Mouse (Mus musculus) kidney, postnatal 0 days (tissue): ENCODE measurements around the gene Rhov. TPM values are rescaled to one million over a fixed set of nuclear protein-coding genes. Genes with fewer than 3 reads are reported as not detected.

Experiments
- ATAC-seq: fragments of 200-750 bp; cut with Nextera tagmentation; replicated peaks from 2 replicates; pipeline ENCODE4 v1.8.0; 2017; ENCODE audit warnings: low read depth, moderate number of reproducible peaks, moderate TSS enrichment, moderate library complexity; ENCODE audit not compliant: low FRiP score
- DNase-seq: peaks from one replicate; pipeline ENCODE4 v3.0.0-alpha.2; 2016; ENCODE audit warnings: low spot score
- H3K27ac ChIP-seq: fragments of 300-500 bp; sonication (generic); 2 replicates; pipeline ENCODE4 v1.5.1; 2014; ENCODE audit warnings: mild to moderate bottlenecking
- H3K27me3 ChIP-seq: fragments of 300-500 bp; sonication (generic); 2 replicates; pipeline ENCODE4 v1.6.1; 2014; ENCODE audit warnings: low read length, mixed read lengths; ENCODE audit not compliant: insufficient read depth
- H3K36me3 ChIP-seq: fragments of 300-500 bp; sonication (generic); 2 replicates; pipeline ENCODE4 v1.6.1; 2014; ENCODE audit warnings: low read length, mixed read lengths; ENCODE audit not compliant: insufficient read depth
- H3K4me1 ChIP-seq: fragments of 300-500 bp; sonication (generic); replicated peaks from 2 replicates; pipeline ENCODE4 v1.6.1; 2014; ENCODE audit warnings: antibody characterized with exemption, low read length, mixed read lengths; ENCODE audit not compliant: insufficient read depth
- H3K4me2 ChIP-seq: fragments of 300-500 bp; sonication (generic); 2 replicates; pipeline ENCODE4 v1.6.1; 2014; ENCODE audit warnings: mild to moderate bottlenecking, low read length, moderate library complexity, mixed read lengths
- H3K4me3 ChIP-seq: fragments of 300-500 bp; sonication (generic); replicated peaks from 2 replicates; pipeline ENCODE4 v1.5.1; 2014; ENCODE audit warnings: low read depth, low read length
- H3K9ac ChIP-seq: fragments of 300-500 bp; sonication (generic); 2 replicates; pipeline ENCODE4 v1.6.1; 2014; ENCODE audit warnings: low read depth, low read length
- H3K9me3 ChIP-seq: fragments of 300-500 bp; sonication (generic); replicated peaks from 2 replicates; pipeline ENCODE4 v1.6.1; 2016; ENCODE audit warnings: low read length, inconsistent platforms, mixed read lengths
- CTCF ChIP-seq: IDR thresholded peaks from 2 replicates; pipeline ENCODE4 v1.5.1; 2016; ENCODE audit warnings: antibody characterized with exemption, low read depth, mild to moderate bottlenecking, moderate library complexity
- WGBS: fragments of 180-500 bp; shearing (Covaris S2); extraction: QIAGEN DNeasy Blood & Tissue Kit; methylation state at CpG from one replicate; pipeline ENCODE4 v1.1.7; 2014; 5-methylcytosine and 5-hydroxymethylcytosine counted together
- polyA plus RNA-seq: library from polyadenylated mRNA; unstranded; fragments of >200 nt; fragmentation: Nextera tagmentation; extraction: Ambion mirVana; gene quantifications from 2 replicates; pipeline ENCODE4 v1.2.1, GENCODE M21; 2015

Gene Rhov
- polyA plus RNA-seq, 1 experiment from 2014 or later: 3.5 TPM

- TF ChIP-seq CTCF: no peak
- Histone ChIP-seq H3K4me3 (no peak overlapping the region), H3K4me1 (peaks cover 11% of the 10 kb centered on the region), H3K27ac (peak overlapping the region; percentile 27; the same call in 1 of the 2 replicates), H3K9me3 (no peaks in the 10 kb centered on the region), H3K4me2 (no peak overlapping the region), H3K27me3 (no peaks in the 10 kb centered on the region), H3K9ac (no peak overlapping the region), H3K36me3 (peaks cover 29% of the 10 kb centered on the region)
- WGBS: 86% methylated on average over 2 of the region's 2 CpGs
- ATAC-seq (no peak), DNase-seq (no peak)
These were observed 27.8 kb upstream of the Rhov start for GRCm38 (mm10) chr2:119298839-119299238.

GRCm38 (mm10) chr2:119298330-119298729 lies 27.3 kb upstream of the Rhov start:
- H3K9ac ChIP-seq: no peak overlapping the region
- H3K27me3 ChIP-seq: no peaks in the 10 kb centered on the region
- H3K4me2 ChIP-seq: no peak overlapping the region
- H3K4me3 ChIP-seq: no peak overlapping the region
- peaks cover 11% of the 10 kb centered on the region for H3K4me1 ChIP-seq
- H3K36me3 ChIP-seq: peaks cover 34% of the 10 kb centered on the region
- H3K9me3 ChIP-seq: no peaks in the 10 kb centered on the region
- H3K27ac ChIP-seq: peak overlapping the region; percentile 27; the same call in 1 of the 2 replicates
- 44% methylated on average over 5 of the region's 5 CpGs for WGBS
- ATAC-seq (no peak), DNase-seq (peak; percentile 84)
- TF ChIP-seq CTCF: peak; percentile 83

GRCm38 (mm10) chr2:119297506-119297905 lies 26.4 kb upstream of the Rhov start:
- Histone ChIP-seq H3K4me3 (no peak overlapping the region), H3K9ac (no peak overlapping the region), H3K4me2 (no peak overlapping the region), H3K27me3 (no peaks in the 10 kb centered on the region), H3K36me3 (peaks cover 41% of the 10 kb centered on the region), H3K27ac (no peak overlapping the region), H3K4me1 (peaks cover 11% of the 10 kb centered on the region), H3K9me3 (no peaks in the 10 kb centered on the region)
- no peak for DNase-seq
- no peak for ATAC-seq
- WGBS: 92% methylated on average over 19 of the region's 19 CpGs
- no peak for TF ChIP-seq CTCF

GRCm38 (mm10) chr2:119296756-119297155 lies 25.7 kb upstream of the Rhov start:
- H3K4me2 ChIP-seq: no peak overlapping the region
- no peak for ATAC-seq
- no peak overlapping the region for H3K27ac ChIP-seq
- peaks cover 47% of the 10 kb centered on the region for H3K36me3 ChIP-seq
- peaks cover 11% of the 10 kb centered on the region for H3K4me1 ChIP-seq
- no peak overlapping the region for H3K9ac ChIP-seq
- no peak overlapping the region for H3K4me3 ChIP-seq
- H3K27me3 ChIP-seq: no peaks in the 10 kb centered on the region
- no peak for DNase-seq
- H3K9me3 ChIP-seq: no peaks in the 10 kb centered on the region
- 86% methylated on average over 12 of the region's 12 CpGs for WGBS
- no peak for TF ChIP-seq CTCF

- no peak for ATAC-seq
- Histone ChIP-seq H3K27me3 (no peaks in the 10 kb centered on the region), H3K4me1 (peaks cover 3% of the 10 kb centered on the region; the same call in 1 of the 2 replicates), H3K9ac (no peak overlapping the region), H3K27ac (no peak overlapping the region), H3K4me3 (no peak overlapping the region), H3K36me3 (peaks cover 57% of the 10 kb centered on the region), H3K4me2 (no peak overlapping the region), H3K9me3 (no peaks in the 10 kb centered on the region)
- no peak for DNase-seq
- TF ChIP-seq CTCF: no peak
- WGBS: 90% methylated on average over 18 of the region's 18 CpGs
These were observed 23.3 kb upstream of the Rhov start for GRCm38 (mm10) chr2:119294411-119294810.

- Histone ChIP-seq H3K9ac (no peak overlapping the region), H3K4me3 (no peak overlapping the region), H3K36me3 (peaks cover 57% of the 10 kb centered on the region), H3K27me3 (no peaks in the 10 kb centered on the region), H3K4me2 (no peak overlapping the region), H3K4me1 (0 out of 2 replicates have a peak, but pooled peaks cover 4% of the 10 kb centered on the region), H3K9me3 (no peaks in the 10 kb centered on the region), H3K27ac (no peak overlapping the region)
- no peak for ATAC-seq
- TF ChIP-seq CTCF: no peak
- WGBS: 94% methylated on average over 34 of the region's 34 CpGs
- DNase-seq: no peak
These were observed 22.8 kb upstream of the Rhov start for GRCm38 (mm10) chr2:119293776-119294390.
